Mouse (Mus musculus): ENCODE measurements around the gene Fgfr2.

DNA sequence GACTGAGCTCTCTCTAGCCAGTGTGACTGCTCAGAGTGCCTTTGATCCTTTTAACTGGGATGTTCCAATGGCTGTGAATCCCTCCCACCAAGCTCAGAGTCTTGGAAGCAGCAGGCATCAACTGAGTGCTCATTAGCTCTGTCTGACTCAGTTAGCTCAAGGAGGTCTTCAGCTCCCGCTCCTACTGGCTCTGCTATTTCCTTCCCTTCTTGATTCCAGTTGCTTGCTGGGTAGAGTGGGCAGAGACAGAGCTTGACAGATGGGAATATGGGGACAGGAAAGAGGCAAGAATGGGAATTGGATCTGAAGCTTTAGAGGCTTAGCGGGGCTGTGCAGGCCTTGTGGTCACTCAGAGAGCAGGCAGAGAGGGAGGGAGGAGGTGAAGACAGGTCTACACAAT, 948.9 kb downstream of the Fgfr2 start:
- TF ChIP-seq POLR2A (IDR thresholded peaks at IDR 0.05; ENCODE audit: low read depth, low read length) (no peak), CTCF (IDR thresholded peaks at IDR 0.05; ENCODE audit: extremely low read depth, insufficient read length, insufficient replicate concordance, low read depth, low read length) (no peak)

Measured in small intestine, adult 2 months (tissue).